Mouse (Mus musculus) intestine, embryonic 15.5 days (tissue): ENCODE results near the gene Mrps10. TPM values are rescaled to one million over a fixed set of nuclear protein-coding genes. Genes with fewer than 3 reads are reported as not detected.
"Not testable (repeated sequence)": the region's sequence is repeated elsewhere in the genome, so short reads cannot be mapped to it uniquely, and the experiment has no call there.

Source experiments
- ATAC-seq: fragments of 200-750 bp; cut with Nextera tagmentation; 2 replicates; pipeline ENCODE4 v1.8.0; 2017; ENCODE audit warnings: moderate TSS enrichment, moderate library complexity
- H3K27ac ChIP-seq: fragments of 300-500 bp; sonication (generic); 2 replicates; pipeline ENCODE4 v1.5.1; 2015; ENCODE audit warnings: mild to moderate bottlenecking, inconsistent platforms
- H3K27me3 ChIP-seq: fragments of 300-500 bp; sonication (generic); replicated peaks from 2 replicates; pipeline ENCODE4 v1.6.1; 2015; ENCODE audit warnings: inconsistent platforms
- H3K36me3 ChIP-seq: fragments of 300-500 bp; sonication (generic); 2 replicates; pipeline ENCODE4 v1.6.1; 2015; ENCODE audit warnings: inconsistent platforms
- H3K4me1 ChIP-seq: fragments of 300-500 bp; sonication (generic); replicated peaks from 2 replicates; pipeline ENCODE4 v1.6.1; 2015; ENCODE audit warnings: inconsistent platforms
- H3K4me2 ChIP-seq: fragments of 300-500 bp; sonication (generic); replicated peaks from 2 replicates; pipeline ENCODE4 v1.6.1; 2015; ENCODE audit warnings: mild to moderate bottlenecking, inconsistent platforms
- H3K4me3 ChIP-seq: fragments of 300-500 bp; sonication (generic); replicated peaks from 2 replicates; pipeline ENCODE4 v1.5.1; 2015; ENCODE audit warnings: inconsistent platforms
- H3K9ac ChIP-seq: fragments of 300-500 bp; sonication (generic); 2 replicates; pipeline ENCODE4 v1.6.1; 2015; ENCODE audit warnings: inconsistent platforms
- H3K9me3 ChIP-seq: fragments of 300-500 bp; sonication (generic); 2 replicates; pipeline ENCODE4 v1.6.1; 2016; ENCODE audit warnings: inconsistent platforms
- WGBS: fragments of 180-500 bp; shearing (Covaris S2); methylation state at CpG from one replicate; pipeline ENCODE4 v1.1.7; 2015; 5-methylcytosine and 5-hydroxymethylcytosine counted together
- polyA plus RNA-seq: library from polyadenylated mRNA; unstranded; fragments of >200 nt; fragmentation: Nextera tagmentation; extraction: Ambion mirVana; gene quantifications from 2 replicates; pipeline ENCODE4 v1.2.1, GENCODE M21; 2015

Gene Mrps10
- polyA plus RNA-seq, 1 experiment from 2014 or later = 75.5 TPM

DNA sequence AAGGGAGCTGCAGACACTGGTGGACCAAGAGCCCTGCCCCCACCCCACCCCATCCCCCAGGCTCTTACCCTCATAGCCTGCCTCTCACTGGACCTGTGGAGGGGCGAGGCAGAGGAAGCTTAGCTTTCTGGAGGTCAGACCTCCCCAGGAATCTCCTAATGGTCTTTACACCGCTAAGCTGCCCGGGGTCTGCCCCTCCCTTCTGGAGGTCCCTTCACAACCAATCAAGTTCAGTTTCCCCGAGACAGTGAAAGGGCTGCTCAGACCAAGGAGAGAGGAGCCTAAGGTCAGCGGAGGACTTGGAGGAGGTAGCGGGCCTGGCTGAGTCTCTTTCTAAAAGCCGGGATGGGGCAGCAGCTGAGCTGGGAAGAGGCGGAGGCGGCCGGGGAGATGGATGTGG lies 16.5 kb downstream of the Mrps10 start, which contains the start of gene Guca1b:
Gene Guca1b, plus strand, starts transcription at position 249 of the 400 bp plus-strand sequence.
- H3K9ac ChIP-seq = no peak within 1 kb of the TSS
- ATAC-seq = no peak
- 30% methylated on average over 10 of the region's 10 CpGs for WGBS
- no peaks in the 10 kb centered on the region for H3K27me3 ChIP-seq
- no peaks in the 10 kb centered on the region for H3K4me1 ChIP-seq
- H3K4me2 ChIP-seq = no peak within 1 kb of the TSS
- H3K9me3 ChIP-seq = no peaks in the 10 kb centered on the region
- no peak within 1 kb of the TSS for H3K4me3 ChIP-seq
- no peak within 1 kb of the TSS for H3K27ac ChIP-seq
- 0 out of 2 replicates have a peak, but pooled peaks cover 2% of the 10 kb centered on the region for H3K36me3 ChIP-seq

DNA sequence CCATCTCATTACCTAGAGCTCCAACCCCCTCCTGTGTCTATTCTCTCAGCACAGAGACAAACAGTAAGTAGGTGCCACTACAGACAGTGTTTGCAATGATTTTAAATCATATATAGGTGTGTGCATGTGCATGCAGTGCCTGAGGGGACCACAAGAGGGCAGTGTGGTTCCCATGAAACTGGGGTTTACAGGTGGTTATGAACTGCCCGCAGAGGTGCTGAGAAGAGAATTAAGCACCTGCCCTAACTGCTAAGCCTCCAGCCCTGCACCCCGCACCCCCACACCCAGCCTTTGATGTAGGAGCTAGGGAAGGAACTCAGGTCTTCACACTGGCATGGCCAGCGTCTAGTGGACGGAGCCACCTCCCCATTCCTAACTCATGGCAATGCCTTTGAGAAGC lies 18.0 kb downstream of the Mrps10 start:
- Histone ChIP-seq H3K4me1 (no peaks in the 10 kb centered on the region), H3K36me3 (no peaks in the 10 kb centered on the region), H3K4me2 (no peak overlapping the region), H3K27ac (no peak overlapping the region), H3K4me3 (no peak overlapping the region), H3K9ac (no peak overlapping the region), H3K27me3 (no peaks in the 10 kb centered on the region), H3K9me3 (no peaks in the 10 kb centered on the region)
- 65% methylated on average over 4 of the region's 4 CpGs for WGBS
- no peak for ATAC-seq

DNA sequence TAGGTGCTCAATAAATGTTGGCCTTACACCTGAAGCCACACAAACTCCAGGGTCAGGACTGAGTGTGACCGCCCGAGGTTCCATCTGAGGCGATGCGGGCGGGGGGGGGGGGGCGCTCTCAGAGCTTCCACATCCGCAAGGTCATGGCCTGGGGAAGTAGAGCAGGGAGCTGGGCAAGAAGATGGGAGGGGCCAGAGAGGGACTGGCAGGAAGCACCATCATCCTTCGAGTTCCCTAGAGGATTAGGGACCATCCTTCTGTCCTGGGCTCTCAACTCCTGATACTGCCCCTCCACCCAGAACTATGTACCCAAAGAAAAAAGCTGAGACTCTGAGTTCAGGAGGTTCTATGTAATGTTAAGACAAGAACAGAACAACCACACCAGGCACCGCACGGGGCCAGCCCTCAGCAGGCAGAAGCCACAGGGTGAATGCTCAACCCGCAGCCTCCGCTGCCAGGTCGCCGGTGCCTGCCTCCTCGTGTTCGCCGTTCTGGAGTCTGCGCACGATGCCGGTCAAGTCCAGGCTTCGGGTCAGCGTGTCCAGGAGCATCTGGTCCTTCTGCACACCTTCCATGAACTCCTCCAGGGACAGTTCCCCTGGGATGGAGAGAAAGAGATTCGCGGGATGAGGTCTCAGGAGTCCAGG lies 25.7 kb downstream of the Mrps10 start:
- Histone ChIP-seq H3K9ac (peak overlapping the region; percentile 8; the same call in 1 of the 2 replicates), H3K27me3 (peaks cover 8% of the 10 kb centered on the region), H3K4me3 (peak overlapping the region; percentile 40), H3K4me1 (peaks cover 12% of the 10 kb centered on the region; the same call in 1 of the 2 replicates), H3K9me3 (no peaks in the 10 kb centered on the region), H3K4me2 (peak overlapping the region; percentile 72), H3K36me3 (no peaks in the 10 kb centered on the region), H3K27ac (no peak overlapping the region)
- no peak; the same call in 1 of the 2 replicates for ATAC-seq
- WGBS = 19% methylated on average over 24 of the region's 24 CpGs

DNA sequence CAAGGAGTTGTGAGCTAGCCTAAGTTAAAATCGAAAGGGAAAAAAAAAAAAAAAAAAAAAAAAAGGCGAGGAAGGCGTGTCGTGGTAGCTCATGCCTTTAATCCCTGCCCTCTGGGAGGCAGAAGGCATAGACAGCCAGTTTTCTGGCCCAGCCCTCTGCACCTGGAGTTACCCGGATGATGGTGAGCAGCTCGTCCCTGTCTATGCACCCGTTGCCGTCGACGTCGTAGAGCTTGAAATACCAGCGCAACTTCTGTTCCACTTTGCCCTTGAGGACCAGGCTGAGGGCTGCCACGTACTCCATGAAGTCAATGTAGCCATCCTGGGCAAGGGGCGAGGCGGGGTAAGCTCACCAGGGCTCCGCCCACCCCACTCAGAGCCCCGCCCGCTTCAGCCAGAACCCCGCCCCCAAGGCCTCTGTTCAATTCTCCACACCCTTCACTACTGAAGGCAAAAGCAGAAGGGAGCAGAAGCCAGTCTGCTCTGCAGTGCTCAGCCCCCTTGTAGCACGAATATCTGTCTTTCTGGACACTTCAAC lies 26.8 kb downstream of the Mrps10 start:
- Histone ChIP-seq H3K4me2 (peak overlapping the region; percentile 72), H3K9me3 (no peaks in the 10 kb centered on the region), H3K9ac (no peak overlapping the region), H3K4me3 (peak overlapping the region; percentile 40), H3K36me3 (no peaks in the 10 kb centered on the region), H3K4me1 (peaks cover 12% of the 10 kb centered on the region; the same call in 1 of the 2 replicates), H3K27me3 (peaks cover 8% of the 10 kb centered on the region), H3K27ac (no peak overlapping the region)
- ATAC-seq = peak; percentile 95
- 3% methylated on average over 20 of the region's 20 CpGs for WGBS

DNA sequence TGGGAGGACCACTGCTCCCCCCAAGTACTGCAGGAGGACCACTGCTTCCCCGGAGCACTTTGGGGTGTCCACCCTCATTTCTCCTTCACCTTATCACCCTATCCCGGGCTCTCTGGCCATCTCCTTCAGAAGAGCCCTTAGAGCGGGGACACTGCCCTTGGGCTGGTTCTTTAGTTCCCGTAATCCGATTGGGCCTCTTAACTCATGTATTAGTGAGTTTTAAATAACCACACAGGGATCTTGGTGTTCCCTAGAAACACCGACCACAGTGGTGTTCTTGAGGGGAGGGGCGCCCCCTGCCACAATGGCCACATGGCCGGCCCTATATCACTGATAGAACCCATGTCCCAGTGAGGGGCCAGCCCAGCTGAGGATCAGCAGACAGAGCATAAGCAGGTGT lies 30.4 kb downstream of the Mrps10 start:
- no peak overlapping the region for H3K27ac ChIP-seq
- ATAC-seq = no peak
- H3K27me3 ChIP-seq = peaks cover 8% of the 10 kb centered on the region
- 88% methylated on average over 8 of the region's 8 CpGs for WGBS
- no peak overlapping the region for H3K4me2 ChIP-seq
- H3K9ac ChIP-seq = no peak overlapping the region
- H3K4me1 ChIP-seq = peaks cover 12% of the 10 kb centered on the region; the same call in 1 of the 2 replicates
- H3K4me3 ChIP-seq = no peak overlapping the region
- H3K36me3 ChIP-seq = no peaks in the 10 kb centered on the region
- no peaks in the 10 kb centered on the region for H3K9me3 ChIP-seq

DNA sequence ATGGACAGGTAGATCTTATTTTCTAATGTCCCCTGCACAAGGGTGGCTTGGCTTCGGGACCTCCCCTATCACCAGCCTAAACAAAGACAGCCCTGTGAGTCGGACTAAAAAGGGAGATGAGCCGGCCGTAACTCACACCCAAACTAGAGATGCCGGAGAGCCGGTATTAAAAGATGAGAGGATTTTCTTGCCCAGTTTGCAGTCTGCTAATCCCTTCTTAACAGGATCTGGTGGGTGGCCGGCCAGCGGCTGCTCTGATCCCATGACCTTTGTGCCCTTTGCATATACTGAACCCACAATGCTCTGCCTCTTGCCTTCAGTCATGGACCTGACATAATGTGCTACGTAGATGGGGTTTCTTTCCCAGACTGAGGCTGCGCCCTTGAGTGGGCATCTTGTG lies 31.8 kb downstream of the Mrps10 start, which contains the start of gene Guca1a:
Gene Guca1a, minus strand, starts transcription at position 134 of the 400 bp plus-strand sequence.
- no peak within 1 kb of the TSS for H3K4me3 ChIP-seq
- no peak within 1 kb of the TSS for H3K4me2 ChIP-seq
- no peaks in the 10 kb centered on the region for H3K9me3 ChIP-seq
- H3K27ac ChIP-seq = no peak within 1 kb of the TSS
- H3K36me3 ChIP-seq = no peaks in the 10 kb centered on the region
- no peaks in the 10 kb centered on the region; the same call in 1 of the 2 replicates for H3K27me3 ChIP-seq
- WGBS = 57% methylated on average over 10 of the region's 10 CpGs
- H3K4me1 ChIP-seq = peaks cover 4% of the 10 kb centered on the region; the same call in 1 of the 2 replicates
- ATAC-seq = no peak
- H3K9ac ChIP-seq = no peak within 1 kb of the TSS

DNA sequence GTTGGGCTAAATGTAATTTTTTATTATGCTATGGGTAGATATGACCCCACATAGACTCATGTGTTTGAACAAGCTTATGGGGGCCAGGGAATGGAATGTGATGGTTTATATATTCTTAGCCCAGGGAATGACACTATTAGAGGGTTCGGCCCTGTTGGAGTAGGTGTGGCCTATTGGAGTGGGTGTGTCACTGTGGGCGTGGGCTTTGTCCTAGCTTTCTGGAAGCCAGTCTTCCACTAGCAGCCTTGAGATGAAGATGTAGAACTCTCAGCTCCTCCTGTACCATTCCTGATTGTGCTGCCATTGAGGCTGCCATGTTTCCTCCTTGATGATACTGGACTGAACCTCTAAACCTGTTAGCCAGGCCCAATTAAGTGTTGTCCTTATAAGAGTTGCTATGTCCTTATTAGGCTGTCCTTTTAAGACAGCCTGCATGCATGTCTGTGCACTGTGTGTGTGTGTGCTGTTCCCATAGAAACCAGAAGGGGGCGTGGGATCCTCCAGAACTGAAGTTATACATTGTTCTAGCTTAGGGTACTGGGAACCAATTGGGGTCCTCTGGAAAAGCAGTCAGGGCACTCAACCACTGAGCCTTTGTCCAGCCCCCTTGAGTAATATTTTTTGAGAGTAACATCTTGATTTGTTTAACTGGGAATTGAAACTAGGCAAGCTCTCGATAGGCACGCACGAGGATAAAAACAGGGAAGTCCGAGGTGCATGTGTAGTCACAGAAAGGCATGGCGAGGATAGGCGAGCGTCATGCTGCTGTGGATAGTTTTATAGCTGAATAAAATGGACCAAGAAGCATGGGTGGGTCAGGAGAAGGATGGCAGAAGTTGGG lies 39.2 kb downstream of the Mrps10 start:
- no peak overlapping the region for H3K4me2 ChIP-seq
- H3K4me1 ChIP-seq = no peaks in the 10 kb centered on the region
- WGBS = 61% methylated on average over 10 of the region's 10 CpGs
- no peak overlapping the region for H3K4me3 ChIP-seq
- no peak overlapping the region for H3K9ac ChIP-seq
- peaks cover 17% of the 10 kb centered on the region for H3K27me3 ChIP-seq
- no peak for ATAC-seq
- H3K36me3 ChIP-seq = no peaks in the 10 kb centered on the region
- no peak overlapping the region for H3K27ac ChIP-seq
- H3K9me3 ChIP-seq = no peaks in the 10 kb centered on the region

DNA sequence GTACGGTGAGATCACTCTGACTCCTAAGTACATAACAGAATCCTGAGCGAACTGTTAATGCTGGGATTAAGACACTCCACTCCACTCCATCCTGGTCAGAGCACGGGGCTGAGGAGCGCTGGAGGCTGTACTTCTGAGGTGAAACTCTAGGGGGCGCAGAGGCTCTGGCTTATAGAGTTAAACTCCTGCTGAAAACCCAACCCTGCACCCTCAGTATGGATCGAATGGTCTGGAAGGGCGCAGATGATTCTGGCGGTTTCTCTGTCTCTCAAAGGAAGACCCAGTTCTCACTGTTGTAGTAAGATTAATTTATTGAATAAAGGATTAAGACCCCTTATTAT lies 39.8 kb downstream of the Mrps10 start:
- H3K4me3 ChIP-seq = no peak overlapping the region
- peak; percentile 72 for ATAC-seq
- 25% methylated on average over 8 of the region's 8 CpGs for WGBS
- H3K27me3 ChIP-seq = peaks cover 17% of the 10 kb centered on the region
- no peak overlapping the region for H3K9ac ChIP-seq
- H3K27ac ChIP-seq = no peak overlapping the region
- no peaks in the 10 kb centered on the region for H3K36me3 ChIP-seq
- no peaks in the 10 kb centered on the region for H3K9me3 ChIP-seq
- no peaks in the 10 kb centered on the region for H3K4me1 ChIP-seq
- H3K4me2 ChIP-seq = no peak overlapping the region

DNA sequence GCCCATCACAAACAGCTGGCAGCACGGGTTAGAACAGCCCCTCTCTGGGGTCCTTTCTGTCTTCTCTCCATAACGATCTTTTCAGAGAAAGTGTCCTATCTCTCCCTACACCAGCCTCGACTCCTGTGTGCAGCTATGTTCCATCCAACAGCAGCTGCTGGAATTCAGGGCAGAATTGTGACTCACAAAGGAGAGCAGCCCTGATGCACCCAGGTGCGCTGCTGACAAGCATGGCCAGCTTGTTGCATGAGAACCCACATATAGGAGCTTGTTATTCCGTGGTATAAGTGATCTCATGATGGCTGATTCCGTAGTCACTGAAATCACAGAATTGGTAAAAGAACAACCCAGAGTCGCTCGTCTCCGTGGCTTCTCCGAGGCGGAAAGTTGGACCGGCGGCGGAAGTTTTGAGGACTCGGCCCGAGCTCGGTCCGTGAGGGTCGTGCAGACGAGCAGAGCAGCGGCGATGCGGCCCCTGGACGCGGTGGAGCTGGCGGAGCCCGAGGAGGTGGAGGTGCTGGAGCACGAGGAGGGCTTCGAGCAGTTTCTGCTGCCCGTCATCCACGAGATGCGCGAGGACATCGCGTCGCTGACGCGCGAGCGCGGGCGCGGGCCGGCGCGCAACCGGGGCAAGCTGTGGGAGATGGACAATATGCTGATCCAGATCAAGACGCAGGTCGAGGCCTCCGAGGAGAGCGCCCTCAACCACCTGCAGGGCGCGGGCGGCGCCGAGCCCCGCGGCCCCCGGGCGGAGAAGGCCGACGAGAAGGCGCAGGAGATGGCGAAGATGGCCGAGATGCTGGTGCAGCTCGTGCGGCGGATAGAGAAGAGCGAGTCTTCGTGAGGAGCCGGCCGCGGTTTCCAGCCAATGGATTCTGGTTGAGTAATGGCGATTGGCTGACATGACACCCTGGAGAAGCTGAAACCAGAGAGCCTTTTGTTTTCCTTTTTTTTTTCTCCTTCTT lies 41.5 kb downstream of the Mrps10 start:
- peaks cover 17% of the 10 kb centered on the region for H3K27me3 ChIP-seq
- not testable (repeated sequence) for H3K27ac ChIP-seq, H3K36me3 ChIP-seq, H3K4me1 ChIP-seq, ATAC-seq, H3K9me3 ChIP-seq
- H3K4me2 ChIP-seq = peak overlapping the region; percentile 78
- WGBS = 3% methylated on average over 74 of the region's 74 CpGs
- H3K4me3 ChIP-seq = peak overlapping the region; percentile 36
- H3K9ac ChIP-seq = 0 out of 2 replicates have a peak overlapping the region, but pooled peaks have one; percentile 13

DNA sequence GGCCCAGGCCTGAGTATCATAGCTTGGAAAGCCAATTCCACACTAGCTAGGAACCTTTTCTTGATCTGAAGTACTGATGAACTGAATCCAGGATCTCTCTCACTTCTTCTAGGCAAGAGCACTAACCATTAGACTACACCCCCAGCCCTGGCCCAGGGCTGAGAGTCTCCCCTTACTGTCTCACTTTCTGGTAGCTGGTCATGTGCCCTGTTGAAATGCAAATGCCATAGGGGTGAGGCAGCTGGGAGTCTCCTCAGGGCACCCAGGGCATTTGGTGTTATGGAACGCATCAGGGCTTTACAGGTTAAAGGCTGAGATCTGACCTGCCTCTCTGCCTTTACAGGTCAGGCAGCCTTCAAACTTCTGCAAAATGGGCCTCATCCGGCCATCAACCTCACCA lies 51.5 kb downstream of the Mrps10 start:
- no peak overlapping the region for H3K4me2 ChIP-seq
- no peak overlapping the region for H3K9ac ChIP-seq
- H3K27ac ChIP-seq = no peak overlapping the region
- no peaks in the 10 kb centered on the region for H3K9me3 ChIP-seq
- no peak overlapping the region for H3K4me3 ChIP-seq
- H3K4me1 ChIP-seq = no peaks in the 10 kb centered on the region
- H3K27me3 ChIP-seq = no peaks in the 10 kb centered on the region
- no peak for ATAC-seq
- no peaks in the 10 kb centered on the region for H3K36me3 ChIP-seq
- WGBS = 86% methylated on average over 2 of the region's 2 CpGs

DNA sequence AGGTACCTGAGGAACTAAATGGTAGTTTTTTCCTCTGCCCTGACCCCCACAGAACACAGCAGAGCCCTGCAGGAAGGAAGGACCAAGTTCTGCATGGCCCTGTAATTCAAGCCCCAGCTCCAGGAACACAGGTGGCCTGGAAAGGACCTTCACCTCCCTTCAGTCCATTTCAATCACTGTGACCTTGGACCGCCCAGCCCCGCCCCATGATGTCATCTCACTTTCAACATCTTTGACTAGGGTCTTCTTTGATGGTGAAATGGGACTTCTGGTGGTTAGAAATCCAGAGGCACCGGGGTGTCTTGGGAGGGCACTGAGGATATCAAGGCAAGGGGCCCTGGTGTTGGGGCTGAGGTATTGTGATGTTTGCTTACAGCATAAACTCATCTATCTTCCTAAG lies 52.9 kb downstream of the Mrps10 start:
- ATAC-seq = no peak
- no peaks in the 10 kb centered on the region for H3K27me3 ChIP-seq
- H3K27ac ChIP-seq = no peak overlapping the region
- 80% methylated on average over 3 of the region's 3 CpGs for WGBS
- no peak overlapping the region for H3K4me2 ChIP-seq
- H3K9ac ChIP-seq = no peak overlapping the region
- H3K9me3 ChIP-seq = no peaks in the 10 kb centered on the region
- H3K4me3 ChIP-seq = no peak overlapping the region
- H3K36me3 ChIP-seq = no peaks in the 10 kb centered on the region
- H3K4me1 ChIP-seq = no peaks in the 10 kb centered on the region
